Mouse (Mus musculus): Measurements from ENCODE around the gene Pnma1. TPM values are rescaled to one million over a fixed set of nuclear protein-coding genes. Genes with fewer than 3 reads are reported as not detected.
A peak's percentile ranks its signal among the peaks of the same experiment; 100 is the strongest.

Pnma1 gene
- polyA plus RNA-seq (2014; fragmentation: Nextera tagmentation; extraction: Ambion mirVana): 4.1 and 6.0 TPM in 2 replicates

GRCm38 (mm10) chr12:84147954-84148621 lies at the start of gene Pnma1:
Gene Pnma1 (minus strand): TSS chr12:84148489.
- Histone ChIP-seq H3K4me2 (ENCODE audit: low read length) (peak within 1 kb of the TSS; percentile 94), H3K36me3 (ENCODE audit: control insufficient read depth, insufficient read depth, low read length) (peaks cover 27% of the 10 kb centered on the region), H3K27ac (ENCODE audit: low read depth, low read length) (peak within 1 kb of the TSS; percentile 78), H3K9me3 (replicated peaks; ENCODE audit: control insufficient read depth, low read length) (no peaks in the 10 kb centered on the region), H3K4me1 (ENCODE audit: control insufficient read depth, insufficient read depth, low read length) (peaks cover 4% of the 10 kb centered on the region; the same call in 1 of the 2 replicates), H3K9ac (ENCODE audit: low read length) (peak within 1 kb of the TSS; percentile 72), H3K27me3 (replicated peaks; ENCODE audit: control insufficient read depth, insufficient read depth, low read length) (no peaks in the 10 kb centered on the region), H3K4me3 (ENCODE audit: low read depth, low read length) (peak within 1 kb of the TSS; percentile 58)
- ATAC-seq: peak; percentile 97
- peak; percentile 97 for DNase-seq (ENCODE audit: low spot score)
- WGBS: under 1% methylated on average over 50 of the region's 50 CpGs

GRCm38 (mm10) chr12:84195195-84195594 lies 46.9 kb upstream of the Pnma1 start:
- H3K27ac ChIP-seq (ENCODE audit: low read depth, low read length): no peak overlapping the region
- ATAC-seq (no peak), DNase-seq (ENCODE audit: low spot score) (no peak)
- H3K4me3 ChIP-seq (ENCODE audit: low read depth, low read length): no peak overlapping the region
- no peaks in the 10 kb centered on the region for H3K27me3 ChIP-seq (replicated peaks; ENCODE audit: control insufficient read depth, insufficient read depth, low read length)
- no peaks in the 10 kb centered on the region for H3K36me3 ChIP-seq (ENCODE audit: control insufficient read depth, insufficient read depth, low read length)
- no peak overlapping the region for H3K9ac ChIP-seq (ENCODE audit: low read length)
- peaks cover 24% of the 10 kb centered on the region for H3K4me1 ChIP-seq (ENCODE audit: control insufficient read depth, insufficient read depth, low read length)
- no peak overlapping the region for H3K4me2 ChIP-seq (ENCODE audit: low read length)
- WGBS: 65% methylated on average over 6 of the region's 6 CpGs
- H3K9me3 ChIP-seq (replicated peaks; ENCODE audit: control insufficient read depth, low read length): no peaks in the 10 kb centered on the region

DNA sequence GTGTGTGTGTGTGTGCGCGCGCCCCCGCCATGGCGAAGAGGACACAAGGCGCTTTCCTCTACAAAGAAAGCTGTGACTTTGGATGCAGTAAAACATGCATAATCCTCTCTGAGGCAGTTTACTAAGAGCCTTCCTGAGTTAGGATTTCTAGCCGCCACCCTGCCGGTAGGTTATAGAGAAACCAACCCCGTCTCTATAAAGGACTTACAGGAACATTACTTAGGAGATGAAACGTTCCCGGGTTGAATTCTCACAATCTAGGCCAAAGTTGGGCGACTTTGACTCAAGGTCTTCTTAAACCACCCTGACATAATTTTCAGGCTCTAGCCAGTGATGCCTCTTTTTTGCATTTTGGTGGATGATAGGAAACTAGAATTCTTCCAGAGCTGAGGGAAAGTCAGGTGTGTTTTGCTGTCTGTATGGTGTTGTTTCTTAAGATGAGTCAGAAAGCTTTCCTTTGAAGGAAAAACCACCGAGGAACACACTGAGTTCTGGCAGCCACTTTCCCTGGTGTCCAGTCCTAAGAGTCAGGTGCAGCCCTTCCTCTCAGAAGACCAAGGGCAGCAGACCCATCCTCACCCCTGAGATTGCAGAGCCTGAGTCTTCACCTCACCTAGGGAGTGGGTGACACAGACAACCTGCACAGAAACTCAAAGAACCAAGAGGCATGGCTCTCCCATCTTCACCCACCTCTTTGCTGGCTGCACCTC lies 46.3 kb upstream of the Pnma1 start:
- H3K27ac ChIP-seq (ENCODE audit: low read depth, low read length): peak overlapping the region; percentile 95
- no peaks in the 10 kb centered on the region for H3K9me3 ChIP-seq (replicated peaks; ENCODE audit: control insufficient read depth, low read length)
- ATAC-seq (0 out of 2 replicates have a peak, but pooled peaks have one; percentile 2), DNase-seq (ENCODE audit: low spot score) (no peak)
- peaks cover 25% of the 10 kb centered on the region for H3K4me1 ChIP-seq (ENCODE audit: control insufficient read depth, insufficient read depth, low read length)
- H3K4me3 ChIP-seq (ENCODE audit: low read depth, low read length): peak overlapping the region; percentile 79
- H3K36me3 ChIP-seq (ENCODE audit: control insufficient read depth, insufficient read depth, low read length): no peaks in the 10 kb centered on the region
- H3K27me3 ChIP-seq (replicated peaks; ENCODE audit: control insufficient read depth, insufficient read depth, low read length): no peaks in the 10 kb centered on the region
- 3% methylated on average over 13 of the region's 13 CpGs for WGBS
- H3K9ac ChIP-seq (ENCODE audit: low read length): peak overlapping the region; percentile 92; the same call in 1 of the 2 replicates
- H3K4me2 ChIP-seq (ENCODE audit: low read length): peak overlapping the region; percentile 95

DNA sequence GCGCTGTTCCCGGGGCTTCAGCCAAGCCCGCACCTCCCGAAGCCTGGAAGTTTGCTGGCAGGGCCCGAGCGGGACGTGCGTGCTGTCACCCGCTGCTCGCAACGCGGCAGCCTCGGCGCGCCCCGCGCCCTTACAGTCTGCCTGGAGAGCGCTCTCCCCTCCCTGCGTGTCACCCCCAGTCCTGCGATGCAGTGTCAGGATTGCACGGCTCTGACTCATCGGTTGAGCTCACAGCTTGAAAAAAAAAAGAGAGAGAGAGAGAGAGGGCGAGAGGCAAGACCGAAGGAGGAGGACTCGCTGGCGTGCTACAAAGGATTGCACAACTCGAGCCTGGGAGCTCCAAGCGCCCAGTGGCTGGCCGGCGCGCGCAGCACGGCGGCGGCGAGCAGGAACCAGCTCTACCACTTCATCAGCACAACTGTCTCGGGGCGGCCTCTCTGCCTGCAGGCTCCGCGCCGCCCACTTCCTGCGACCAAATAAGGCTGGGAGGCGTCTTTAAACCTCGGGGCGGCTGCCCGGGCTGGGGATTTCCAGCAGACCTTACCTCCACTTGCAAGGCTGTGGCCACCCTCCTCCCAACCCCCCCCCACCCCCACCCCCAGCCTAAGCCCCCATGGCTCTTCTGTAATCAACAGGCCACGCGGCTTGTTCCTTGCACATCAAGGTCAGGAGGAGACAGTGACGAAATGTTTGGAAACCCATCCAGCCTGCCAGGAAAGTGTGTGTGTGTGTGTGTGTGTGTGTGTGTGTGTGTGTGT lies 45.5 kb upstream of the Pnma1 start:
- Histone ChIP-seq H3K4me1 (ENCODE audit: control insufficient read depth, insufficient read depth, low read length) (peaks cover 29% of the 10 kb centered on the region), H3K4me2 (ENCODE audit: low read length) (peak overlapping the region; percentile 95), H3K4me3 (ENCODE audit: low read depth, low read length) (peak overlapping the region; percentile 79), H3K9ac (ENCODE audit: low read length) (peak overlapping the region; percentile 92), H3K27me3 (replicated peaks; ENCODE audit: control insufficient read depth, insufficient read depth, low read length) (no peaks in the 10 kb centered on the region), H3K27ac (ENCODE audit: low read depth, low read length) (peak overlapping the region; percentile 95), H3K9me3 (replicated peaks; ENCODE audit: control insufficient read depth, low read length) (no peaks in the 10 kb centered on the region), H3K36me3 (ENCODE audit: control insufficient read depth, insufficient read depth, low read length) (no peaks in the 10 kb centered on the region)
- DNase-seq (ENCODE audit: low spot score) (peak; percentile 95), ATAC-seq (peak; percentile 85)
- under 1% methylated on average over 49 of the region's 49 CpGs for WGBS

- peaks cover 36% of the 10 kb centered on the region for H3K4me1 ChIP-seq (ENCODE audit: control insufficient read depth, insufficient read depth, low read length)
These were observed 44.7 kb upstream of the Pnma1 start for GRCm38 (mm10) chr12:84192741-84193641.

DNA sequence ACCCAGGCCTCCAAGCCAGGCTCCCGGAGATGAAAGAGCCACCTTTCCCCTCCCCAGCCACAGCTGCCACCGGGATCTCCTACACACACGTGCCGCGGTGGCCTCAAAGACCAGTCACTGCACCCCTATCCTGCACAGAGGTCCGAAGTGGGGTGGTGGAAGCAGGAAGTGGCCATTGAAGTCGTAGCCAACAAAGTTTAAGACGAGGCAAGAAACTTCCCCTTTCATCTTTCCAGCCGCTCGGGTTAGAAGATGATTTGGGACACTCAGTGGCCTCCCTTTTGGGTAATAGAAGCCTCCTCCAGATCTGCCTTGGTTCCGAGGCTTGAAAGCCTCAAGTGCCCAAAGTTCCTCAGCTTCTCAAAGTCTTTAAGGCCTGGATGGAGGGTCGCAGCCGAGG lies 44.0 kb upstream of the Pnma1 start:
- DNase-seq (ENCODE audit: low spot score): no peak
- Histone ChIP-seq H3K27me3 (replicated peaks; ENCODE audit: control insufficient read depth, insufficient read depth, low read length) (no peaks in the 10 kb centered on the region), H3K27ac (ENCODE audit: low read depth, low read length) (peak overlapping the region; percentile 95; the same call in 1 of the 2 replicates), H3K9ac (ENCODE audit: low read length) (peak overlapping the region; percentile 92), H3K4me3 (ENCODE audit: low read depth, low read length) (peak overlapping the region; percentile 79), H3K36me3 (ENCODE audit: control insufficient read depth, insufficient read depth, low read length) (no peaks in the 10 kb centered on the region), H3K4me1 (ENCODE audit: control insufficient read depth, insufficient read depth, low read length) (peaks cover 42% of the 10 kb centered on the region), H3K4me2 (ENCODE audit: low read length) (peak overlapping the region; percentile 95), H3K9me3 (replicated peaks; ENCODE audit: control insufficient read depth, low read length) (no peaks in the 10 kb centered on the region)
- WGBS: under 1% methylated on average over 13 of the region's 13 CpGs
- ATAC-seq: no peak

More at GRCm38 (mm10) chr12:84192741-84193641, 44.7 kb upstream of the Pnma1 start:
- peak; percentile 72 for DNase-seq (ENCODE audit: low spot score)
- ATAC-seq: peak; percentile 50
- peak overlapping the region; percentile 79 for H3K4me3 ChIP-seq (ENCODE audit: low read depth, low read length)
- H3K27me3 ChIP-seq (replicated peaks; ENCODE audit: control insufficient read depth, insufficient read depth, low read length): no peaks in the 10 kb centered on the region
- H3K27ac ChIP-seq (ENCODE audit: low read depth, low read length): peak overlapping the region; percentile 95
- no peaks in the 10 kb centered on the region for H3K36me3 ChIP-seq (ENCODE audit: control insufficient read depth, insufficient read depth, low read length)
- WGBS: under 1% methylated on average over 79 of the region's 102 CpGs
- H3K9ac ChIP-seq (ENCODE audit: low read length): peak overlapping the region; percentile 92
- H3K9me3 ChIP-seq (replicated peaks; ENCODE audit: control insufficient read depth, low read length): no peaks in the 10 kb centered on the region
- H3K4me2 ChIP-seq (ENCODE audit: low read length): peak overlapping the region; percentile 95

GRCm38 (mm10) chr12:84191770-84192169 lies 43.5 kb upstream of the Pnma1 start:
- H3K36me3 ChIP-seq (ENCODE audit: control insufficient read depth, insufficient read depth, low read length): no peaks in the 10 kb centered on the region
- H3K4me1 ChIP-seq (ENCODE audit: control insufficient read depth, insufficient read depth, low read length): peaks cover 47% of the 10 kb centered on the region
- H3K4me2 ChIP-seq (ENCODE audit: low read length): peak overlapping the region; percentile 95
- H3K27ac ChIP-seq (ENCODE audit: low read depth, low read length): peak overlapping the region; percentile 95; the same call in 1 of the 2 replicates
- H3K9me3 ChIP-seq (replicated peaks; ENCODE audit: control insufficient read depth, low read length): no peaks in the 10 kb centered on the region
- ATAC-seq (no peak), DNase-seq (ENCODE audit: low spot score) (no peak)
- no peaks in the 10 kb centered on the region for H3K27me3 ChIP-seq (replicated peaks; ENCODE audit: control insufficient read depth, insufficient read depth, low read length)
- peak overlapping the region; percentile 92 for H3K9ac ChIP-seq (ENCODE audit: low read length)
- peak overlapping the region; percentile 79 for H3K4me3 ChIP-seq (ENCODE audit: low read depth, low read length)
- 12% methylated on average over 5 of the region's 5 CpGs for WGBS

DNA sequence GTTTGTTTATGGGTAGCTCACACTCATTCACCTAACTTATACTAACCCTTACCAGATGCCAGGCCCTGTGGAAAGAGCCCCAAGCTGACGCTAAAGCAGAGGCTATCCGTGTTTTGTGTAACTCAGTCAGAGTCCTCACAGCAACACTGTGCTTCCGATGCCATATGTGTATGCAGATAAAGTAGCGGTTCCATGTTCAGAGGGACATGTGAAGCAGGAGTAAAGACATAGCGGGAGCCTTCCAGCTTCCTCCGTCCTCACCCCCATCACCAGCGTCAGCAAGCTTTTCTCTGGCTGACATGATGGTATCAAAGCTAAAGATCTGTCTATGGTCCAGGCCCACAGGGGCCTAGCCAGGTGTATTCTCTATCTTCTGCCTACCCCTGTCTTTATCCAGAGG lies 42.9 kb upstream of the Pnma1 start:
- H3K9ac ChIP-seq (ENCODE audit: low read length): no peak overlapping the region; the same call in 1 of the 2 replicates
- peak overlapping the region; percentile 79; the same call in 1 of the 2 replicates for H3K4me3 ChIP-seq (ENCODE audit: low read depth, low read length)
- H3K4me2 ChIP-seq (ENCODE audit: low read length): peak overlapping the region; percentile 95
- WGBS: 57% methylated on average over 7 of the region's 7 CpGs
- no peaks in the 10 kb centered on the region for H3K27me3 ChIP-seq (replicated peaks; ENCODE audit: control insufficient read depth, insufficient read depth, low read length)
- no peaks in the 10 kb centered on the region for H3K36me3 ChIP-seq (ENCODE audit: control insufficient read depth, insufficient read depth, low read length)
- DNase-seq (ENCODE audit: low spot score): no peak
- no peaks in the 10 kb centered on the region; the same call in 1 of the 2 replicates for H3K9me3 ChIP-seq (replicated peaks; ENCODE audit: control insufficient read depth, low read length)
- H3K27ac ChIP-seq (ENCODE audit: low read depth, low read length): no peak overlapping the region; the same call in 1 of the 2 replicates
- peaks cover 49% of the 10 kb centered on the region for H3K4me1 ChIP-seq (ENCODE audit: control insufficient read depth, insufficient read depth, low read length)
- no peak for ATAC-seq

Data from forebrain, embryonic 14.5 days (tissue).